Mouse (Mus musculus) CD4-positive naive resting alpha-beta T cell, adult 57 days (primary cell): ENCODE measurements around the gene Hand1. TPM values are rescaled to one million over a fixed set of nuclear protein-coding genes. Genes with fewer than 3 reads are reported as not detected.

ENCODE experiments used
- total RNA-seq: library from RNA; stranded (reverse); gene quantifications from one replicate; pipeline ENCODE4 v1.2.4, GENCODE M21; 2023

The Hand1 gene
- total RNA-seq, result not detected

GRCm38 (mm10) chr11:57832552-57833201 is at the start of gene Hand1:
TSS of gene Hand1 (minus strand) at chr11:57832818.

GRCm38 (mm10) chr11:57800971-57801765 is 31.4 kb downstream of the Hand1 start, which contains the start of gene Sap30l:
TSS of gene Sap30l (plus strand) at chr11:57801637.

Other genes with a start within 250 kb of the Hand1 start
- 76.0 TPM for gene Galnt10, start 187.4 kb downstream of the Hand1 start, total RNA-seq
- gene Sap30l, start 31.2 kb downstream of the Hand1 start, total RNA-seq, result 31.1 TPM
- 121 TPM for gene Larp1, start 176.2 kb upstream of the Hand1 start, total RNA-seq